Comparison of ENCODE assay signal across 16 mouse cellular contexts in the genomic region with DNA sequence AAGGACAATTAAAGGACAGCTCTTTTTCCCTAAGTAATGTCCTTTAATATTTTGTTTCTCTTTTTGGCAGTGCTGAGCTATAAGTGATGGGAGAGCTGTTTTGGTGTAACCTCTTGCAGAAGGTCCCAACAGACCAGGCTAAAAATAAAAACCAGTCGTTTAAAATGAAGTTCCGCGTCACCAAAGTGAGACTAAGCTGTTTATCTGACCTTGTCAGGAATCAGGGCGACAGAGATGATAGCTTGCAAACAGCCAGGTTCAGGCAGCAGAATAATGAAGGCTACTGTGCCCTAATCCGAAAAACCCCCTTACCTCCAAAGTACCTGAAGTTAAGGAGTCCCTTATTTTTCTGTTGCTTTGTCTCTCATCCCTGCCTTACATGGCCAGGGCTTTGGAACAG. TPM values are rescaled to one million over a fixed set of nuclear protein-coding genes. Genes with fewer than 3 reads are reported as not detected.
DNase-seq lines count a peak whose midpoint lies in the region; ATAC-seq and TF ChIP-seq lines count a peak whose summit lies in the region.
"Had no signal": no experiment of that assay in that cellular context is flagged by ENCODE, and none has a peak within 500 bp of the region (broad histone marks: within the 10 kb centered on the region; RNA-seq: fewer than 3 reads in every experiment).

No protein-coding gene starts in this region.

- H3K9me3 ChIP-seq in midbrain, embryonic 14.5 days (ENCODE audit: control insufficient read depth, low read length), result no peaks in the 10 kb centered on the region
- H3K9me3 ChIP-seq in midbrain, embryonic 13.5 days, result peaks cover 11% of the 10 kb centered on the region; the same call in 1 of the 2 replicates
- H3K9me3 ChIP-seq in liver, embryonic 11.5 days (ENCODE audit: control insufficient read depth, low read length), result peaks cover 4% of the 10 kb centered on the region; the same call in 1 of the 2 replicates
- H3K9me3 ChIP-seq: embryonic facial prominence, embryonic 15.5 days had no signal

- no peaks in the 10 kb centered on the region for H3K79me2 ChIP-seq in heart, adult 2 months (replicated peaks; ENCODE audit: control insufficient read depth, insufficient read depth, low read length)

- H3K36me3 ChIP-seq in heart, adult 2 months (ENCODE audit: control insufficient read depth, insufficient read depth, low read length), result no peaks in the 10 kb centered on the region; the same call in 1 of the 2 replicates
- no peaks in the 10 kb centered on the region for H3K36me3 ChIP-seq in midbrain, embryonic 14.5 days (ENCODE audit: control insufficient read depth, insufficient read depth, low read length)
- H3K36me3 ChIP-seq in midbrain, embryonic 13.5 days, result no peaks in the 10 kb centered on the region
- H3K36me3 ChIP-seq in liver, embryonic 11.5 days (ENCODE audit: control insufficient read depth, insufficient read depth, low read length), result peaks cover 2% of the 10 kb centered on the region; the same call in 1 of the 2 replicates
- H3K36me3 ChIP-seq: embryonic facial prominence, embryonic 15.5 days; kidney, embryonic 15.5 days; neural tube, embryonic 12.5 days had no signal

- intact Hi-C loops in heart, adult 2 months (cut with DNase I), result no loop called here

- H3K4me2 ChIP-seq in midbrain, embryonic 14.5 days (ENCODE audit: low read length), result no peak overlapping the region
- no peak overlapping the region for H3K4me2 ChIP-seq in midbrain, embryonic 13.5 days (replicated peaks)
- peak overlapping the region; percentile 60 for H3K4me2 ChIP-seq in liver, embryonic 11.5 days
- H3K4me2 ChIP-seq: embryonic facial prominence, embryonic 15.5 days; kidney, embryonic 15.5 days; neural tube, embryonic 12.5 days had no signal

- no peak for DNase-seq in heart, adult 2 months
- DNase-seq in heart, adult 8-10 months (ENCODE audit: low spot score), result no peak
- DNase-seq in midbrain, embryonic 14.5 days, result no peak
- no peak for DNase-seq in liver, embryonic 11.5 days (ENCODE audit: low spot score)
- no peak for DNase-seq in B cell, adult 2 months
- no peak for DNase-seq in lung, postnatal 14 days
- DNase-seq: adrenal gland, postnatal 36 days; lung, adult 2 months; thymus, adult 18-20 months had no signal

- WGBS in heart, adult 2 months, result 22% methylated on average over 5 of the region's 5 CpGs
- WGBS in midbrain, embryonic 14.5 days, result 48% methylated on average over 5 of the region's 5 CpGs
- 59% methylated on average over 5 of the region's 5 CpGs for WGBS in midbrain, embryonic 13.5 days
- WGBS in liver, embryonic 11.5 days, result 13% methylated on average over 5 of the region's 5 CpGs

- TF ChIP-seq CTCF in heart, adult 2 months (IDR thresholded peaks at IDR 0.05), result no peak

- H3K27me3 ChIP-seq in heart, adult 2 months (ENCODE audit: control insufficient read depth, insufficient read depth, low read length), result no peaks in the 10 kb centered on the region
- H3K27me3 ChIP-seq in midbrain, embryonic 14.5 days (ENCODE audit: control insufficient read depth, insufficient read depth, low read length), result no peaks in the 10 kb centered on the region
- no peaks in the 10 kb centered on the region for H3K27me3 ChIP-seq in midbrain, embryonic 13.5 days
- H3K27me3 ChIP-seq in liver, embryonic 11.5 days (replicated peaks; ENCODE audit: control insufficient read depth, insufficient read depth, low read length), result no peaks in the 10 kb centered on the region
- H3K27me3 ChIP-seq: embryonic facial prominence, embryonic 15.5 days; kidney, embryonic 15.5 days; neural tube, embryonic 12.5 days had no signal

- no peak for TF ChIP-seq POLR2A in heart, adult 2 months (IDR thresholded peaks at IDR 0.05; ENCODE audit: insufficient read depth, low read depth, low read length)

- no peak overlapping the region for H3K9ac ChIP-seq in heart, adult 2 months (ENCODE audit: low read depth, low read length)
- no peak overlapping the region for H3K9ac ChIP-seq in midbrain, embryonic 14.5 days (replicated peaks; ENCODE audit: low read length)
- H3K9ac ChIP-seq in midbrain, embryonic 13.5 days (replicated peaks), result no peak overlapping the region
- H3K9ac ChIP-seq in liver, embryonic 11.5 days (ENCODE audit: low read depth, low read length), result peak overlapping the region; percentile 56
- H3K9ac ChIP-seq: embryonic facial prominence, embryonic 15.5 days; kidney, embryonic 15.5 days; neural tube, embryonic 12.5 days had no signal

- peak overlapping the region; percentile 58 for H3K27ac ChIP-seq in heart, adult 2 months
- H3K27ac ChIP-seq in midbrain, embryonic 14.5 days (replicated peaks; ENCODE audit: low read depth, low read length), result 0 out of 2 replicates have a peak overlapping the region, but pooled peaks have one; percentile 8
- H3K27ac ChIP-seq in midbrain, embryonic 13.5 days, result no peak overlapping the region
- H3K27ac ChIP-seq in liver, embryonic 11.5 days (ENCODE audit: low read depth, low read length), result peak overlapping the region; percentile 92
- H3K27ac ChIP-seq: embryonic facial prominence, embryonic 15.5 days; hindbrain, postnatal 0 days; kidney, embryonic 15.5 days; neural tube, embryonic 12.5 days had no signal

- H3K4me3 ChIP-seq in heart, adult 2 months, result no peak overlapping the region
- H3K4me3 ChIP-seq in midbrain, embryonic 14.5 days (replicated peaks; ENCODE audit: low read depth, low read length), result no peak overlapping the region
- no peak overlapping the region for H3K4me3 ChIP-seq in midbrain, embryonic 13.5 days (replicated peaks)
- H3K4me3 ChIP-seq in liver, embryonic 11.5 days (ENCODE audit: low read depth, low read length), result no peak overlapping the region
- H3K4me3 ChIP-seq: embryonic facial prominence, embryonic 15.5 days; kidney, embryonic 15.5 days; neural tube, embryonic 12.5 days had no signal

- no peak for ATAC-seq in midbrain, embryonic 14.5 days (ENCODE audit: low FRiP score, low TSS enrichment)
- ATAC-seq in midbrain, embryonic 13.5 days, result no peak
- ATAC-seq in liver, embryonic 11.5 days (replicated peaks; ENCODE audit: low FRiP score), result peak; percentile 35; the same call in 1 of the 2 replicates
- ATAC-seq in inflammation-experienced regulatory T-cells, adult 6 months, result no peak
- ATAC-seq: hindbrain, postnatal 0 days had no signal

- no peak for TF ChIP-seq EP300 in heart, adult 2 months (IDR thresholded peaks at IDR 0.05; ENCODE audit: insufficient read depth, low read depth, low read length)

- peaks cover 1% of the 10 kb centered on the region; the same call in 1 of the 2 replicates for H3K4me1 ChIP-seq in heart, adult 2 months (ENCODE audit: control insufficient read depth, insufficient read depth, low read length)
- H3K4me1 ChIP-seq in midbrain, embryonic 14.5 days (ENCODE audit: control insufficient read depth, insufficient read depth, low read length), result peaks cover 6% of the 10 kb centered on the region
- peaks cover 8% of the 10 kb centered on the region for H3K4me1 ChIP-seq in midbrain, embryonic 13.5 days (replicated peaks)
- H3K4me1 ChIP-seq in liver, embryonic 11.5 days (replicated peaks; ENCODE audit: control insufficient read depth, insufficient read depth, low read length), result peaks cover 36% of the 10 kb centered on the region
- H3K4me1 ChIP-seq: embryonic facial prominence, embryonic 15.5 days had no signal

RNA-seq across cellular contexts. Expression of gene Igsf3, which starts 21.2 kb away (rescaled TPM):
- 10 to 100 TPM; 11.4 to 11.8 TPM for total RNA-seq in heart, adult 2 months (2021)
- polyA plus RNA-seq in heart, adult 2 months (2012; rRNA removed), result 3.9 and 6.8 TPM in 2 replicates
- total RNA-seq in heart, adult 8-10 months (2022), result 10 to 100 TPM; 10.1 to 12.3 (median 12.0) TPM
- polyA plus RNA-seq in midbrain, embryonic 14.5 days (2014; fragmentation: Nextera tagmentation; extraction: Ambion mirVana), result 62.0 and 77.8 TPM in 2 replicates
- polyA plus RNA-seq in midbrain, embryonic 13.5 days (2015; fragmentation: Nextera tagmentation; extraction: Ambion mirVana), result 75.5 and 79.1 TPM in 2 replicates
- polyA plus RNA-seq in liver, embryonic 11.5 days (2014; fragmentation: Nextera tagmentation; extraction: Ambion mirVana), result 16.6 and 17.3 TPM in 2 replicates
- polyA plus RNA-seq in inflammation-experienced regulatory T-cells, adult 6 months (2017; shearing (Covaris generic)), result 1 to 10 TPM in 2 of 3 experiments, under 1 TPM in 1; 0.53 to 1.6 (median 1.3) TPM
- total RNA-seq: MEL had no signal
